Mouse (Mus musculus) kidney, adult 9 months (tissue): ENCODE results near the gene Eif3m.
"Not testable (repeated sequence)": the region's sequence is repeated elsewhere in the genome, so short reads cannot be mapped to it uniquely, and the experiment has no call there.

Experiments
- DNase-seq: peaks from one replicate; pipeline ENCODE4 v3.0.0; 2022

Gene Eif3m

GRCm38 (mm10) chr2:105016967-105017287 lies at the start of gene Eif3m:
TSS of gene Eif3m (minus strand) at chr2:105017080.
- peak; percentile 97 for DNase-seq

GRCm38 (mm10) chr2:105062741-105063372 lies 46.0 kb upstream of the Eif3m start:
- peak; percentile 30 for DNase-seq

DNA sequence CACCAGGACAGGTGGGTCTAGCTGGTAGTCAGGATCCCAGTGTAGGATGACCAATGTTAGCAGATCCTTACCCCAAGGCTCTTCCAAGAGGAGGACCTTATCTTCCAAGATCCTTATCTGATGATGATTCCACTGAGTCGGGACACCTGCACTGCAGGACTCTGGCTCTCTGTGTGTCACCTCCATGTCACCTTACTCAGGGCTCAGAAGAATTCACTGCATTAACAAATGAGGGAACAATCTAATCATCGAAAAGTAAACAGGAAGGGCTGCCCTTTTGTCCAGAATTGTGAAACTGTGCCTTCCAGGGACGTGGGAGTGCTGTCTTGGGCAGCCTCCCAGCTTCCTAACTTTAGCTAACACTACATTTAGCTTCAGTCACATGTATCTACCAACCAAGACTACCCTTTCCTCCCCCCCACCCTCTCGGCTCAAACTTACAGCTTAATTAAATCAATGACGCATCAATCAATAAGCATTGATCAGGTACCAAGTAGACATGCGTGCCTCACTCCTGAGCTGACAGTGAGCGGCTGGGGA lies 41.8 kb upstream of the Eif3m start:
- DNase-seq, result peak; percentile 14

GRCm38 (mm10) chr2:105055529-105055928 lies 38.6 kb upstream of the Eif3m start:
- DNase-seq, result no peak

- DNase-seq, result no peak
Measured at GRCm38 (mm10) chr2:105048301-105048700, 31.4 kb upstream of the Eif3m start.

GRCm38 (mm10) chr2:105043152-105043551 lies 26.3 kb upstream of the Eif3m start:
- DNase-seq, result peak; percentile 17

GRCm38 (mm10) chr2:105040859-105041258 lies 24.0 kb upstream of the Eif3m start:
- no peak for DNase-seq

- no peak for DNase-seq
Measured at GRCm38 (mm10) chr2:105038879-105039278, 22.0 kb upstream of the Eif3m start.

DNA sequence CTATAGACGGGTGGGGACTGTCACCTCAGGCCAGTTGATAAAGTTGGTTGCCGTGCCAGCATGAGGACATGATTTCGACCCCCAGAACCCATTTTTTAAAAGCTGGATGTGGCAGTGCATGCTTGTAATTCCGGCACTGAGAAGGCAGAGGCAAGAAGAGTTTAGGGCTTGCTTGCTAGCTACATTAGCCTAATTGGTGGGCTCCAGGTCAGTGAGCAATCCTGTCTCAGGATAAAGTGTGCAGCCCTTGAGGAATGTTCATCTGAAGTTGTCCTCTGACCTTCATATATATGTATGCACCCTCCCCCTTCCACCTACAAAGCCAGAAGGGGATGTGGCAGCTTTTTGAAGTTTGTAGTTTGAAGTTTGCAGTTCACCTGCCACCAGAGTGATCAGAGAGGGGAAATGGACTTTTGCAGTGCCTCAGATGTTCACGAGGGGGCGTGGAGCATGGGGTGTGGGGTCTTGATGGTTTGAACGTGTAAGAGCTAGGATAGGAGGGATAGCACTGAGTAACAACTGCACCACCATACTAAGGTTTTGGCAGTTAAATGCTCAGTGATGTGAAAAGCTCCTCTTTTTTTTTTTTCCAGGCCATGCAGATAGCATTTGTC lies 21.2 kb upstream of the Eif3m start:
- no peak for DNase-seq

- no peak for DNase-seq
Measured at GRCm38 (mm10) chr2:105036401-105037070, 19.7 kb upstream of the Eif3m start.

- no peak for DNase-seq
Measured at GRCm38 (mm10) chr2:105035985-105036384, 19.1 kb upstream of the Eif3m start.

GRCm38 (mm10) chr2:105034084-105034483 lies 17.2 kb upstream of the Eif3m start:
- DNase-seq, result no peak

- DNase-seq, result no peak
Measured at GRCm38 (mm10) chr2:105030505-105030904, 13.6 kb upstream of the Eif3m start.

DNA sequence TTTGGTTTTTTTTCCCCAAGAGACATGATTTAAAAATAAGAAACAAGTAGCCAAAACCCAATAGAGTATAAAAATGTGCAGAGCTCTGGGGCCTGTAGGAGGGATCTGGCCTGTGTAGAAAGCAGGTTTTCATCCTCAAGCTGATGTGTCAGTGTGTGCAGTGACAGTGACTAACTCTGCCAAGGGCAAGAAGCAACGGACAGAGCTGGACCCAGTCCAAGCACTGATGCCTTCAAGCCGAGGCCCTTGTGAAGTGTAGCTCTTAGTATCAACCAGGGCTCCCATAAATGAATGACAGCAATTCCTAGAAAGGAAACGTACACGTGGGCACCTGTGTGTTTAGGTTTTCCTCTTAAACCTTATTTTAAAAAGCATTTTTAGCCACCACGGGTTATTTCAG lies 11.9 kb upstream of the Eif3m start:
- no peak for DNase-seq

GRCm38 (mm10) chr2:105026950-105027695 lies 10.2 kb upstream of the Eif3m start:
- no peak for DNase-seq

DNA sequence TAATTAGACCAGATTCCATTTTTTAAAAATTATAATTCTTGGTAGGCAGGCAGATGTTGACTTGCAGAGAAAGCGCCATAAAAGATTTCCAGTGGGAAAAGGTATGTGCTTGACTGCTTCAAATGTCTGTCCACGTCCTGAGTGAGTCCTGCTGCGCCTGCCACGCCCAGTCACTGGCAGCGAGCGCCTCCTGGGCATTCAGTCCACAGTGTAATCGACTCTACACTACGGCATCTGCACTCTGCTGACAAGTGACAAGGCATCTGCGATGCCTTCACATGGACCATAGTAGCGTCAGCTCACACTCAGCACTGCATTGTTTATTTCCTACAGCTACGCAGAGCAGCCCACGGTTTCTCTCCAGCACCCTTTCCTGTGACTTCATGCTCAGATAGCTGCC lies 8.7 kb upstream of the Eif3m start:
- DNase-seq, result not testable (repeated sequence)

DNA sequence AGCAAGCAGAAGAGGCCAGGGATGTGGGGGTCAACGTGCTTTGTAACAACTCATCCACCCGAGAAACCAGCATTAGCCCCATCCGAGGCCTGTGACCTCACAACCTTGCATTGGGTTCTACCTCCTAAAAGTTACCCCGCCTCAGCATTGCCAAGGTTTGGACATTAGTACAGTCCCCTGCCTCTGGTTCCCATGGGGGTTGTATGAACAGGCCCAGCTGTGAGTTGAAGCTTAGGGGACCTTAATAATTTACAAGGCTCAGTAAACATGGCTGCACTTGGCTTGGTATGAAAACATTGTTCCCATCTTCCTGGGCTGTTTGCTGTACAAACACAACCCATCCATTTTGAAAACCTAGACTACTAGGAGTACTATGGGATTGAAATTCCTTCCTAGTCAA lies 6.9 kb upstream of the Eif3m start:
- no peak for DNase-seq

- no peak for DNase-seq
Measured at GRCm38 (mm10) chr2:105023031-105023615, 6.2 kb upstream of the Eif3m start.

GRCm38 (mm10) chr2:105021836-105022235 lies 5.0 kb upstream of the Eif3m start:
- DNase-seq, result no peak

DNA sequence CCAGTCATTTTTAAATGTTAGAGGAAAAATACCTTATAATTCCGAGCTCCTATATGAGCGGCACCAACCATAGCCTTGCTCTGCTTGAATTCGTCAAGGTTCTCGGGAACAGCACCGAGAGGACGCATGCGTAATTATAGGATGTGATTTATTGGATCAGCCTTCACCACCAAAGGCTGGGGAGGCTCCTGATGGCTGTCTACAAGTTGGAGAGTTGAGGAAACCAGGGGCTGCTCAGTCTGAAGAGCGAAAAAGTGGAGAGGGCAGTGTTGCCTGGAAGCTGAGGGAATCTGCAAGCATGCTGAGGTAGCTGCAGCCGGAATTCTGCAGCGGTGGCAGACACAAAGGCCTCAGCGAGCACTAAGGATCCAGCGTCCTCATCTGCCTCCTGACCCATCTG lies 4.4 kb upstream of the Eif3m start:
- DNase-seq, result no peak

GRCm38 (mm10) chr2:105019457-105019856 lies 2.6 kb upstream of the Eif3m start:
- no peak for DNase-seq

GRCm38 (mm10) chr2:105017802-105018201 lies 922 bp upstream of the Eif3m start:
- DNase-seq, result peak; percentile 51
